Mouse (Mus musculus) hindbrain, embryonic 13.5 days (tissue): ENCODE measurements around the gene Phtf1. TPM values are rescaled to one million over a fixed set of nuclear protein-coding genes. Genes with fewer than 3 reads are reported as not detected.

Experiments
- ATAC-seq: fragments of 200-750 bp; cut with Nextera tagmentation; 2 replicates; pipeline ENCODE4 v1.8.0; 2017; ENCODE audit warnings: moderate TSS enrichment; ENCODE audit not compliant: low FRiP score
- H3K27ac ChIP-seq: fragments of 300-500 bp; sonication (generic); 2 replicates; pipeline ENCODE4 v1.5.1; 2015; ENCODE audit warnings: inconsistent platforms, mild to moderate bottlenecking, moderate library complexity
- H3K27me3 ChIP-seq: fragments of 300-500 bp; sonication (generic); 2 replicates; pipeline ENCODE4 v1.6.1; 2015; ENCODE audit warnings: mild to moderate bottlenecking, inconsistent platforms
- H3K36me3 ChIP-seq: fragments of 300-500 bp; sonication (generic); 2 replicates; pipeline ENCODE4 v1.6.1; 2015; ENCODE audit warnings: mild to moderate bottlenecking, inconsistent platforms
- H3K4me1 ChIP-seq: fragments of 300-500 bp; sonication (generic); replicated peaks from 2 replicates; pipeline ENCODE4 v1.6.1; 2015; ENCODE audit warnings: inconsistent platforms
- H3K4me2 ChIP-seq: fragments of 300-500 bp; sonication (generic); 2 replicates; pipeline ENCODE4 v1.6.1; 2015; ENCODE audit warnings: inconsistent platforms, mild to moderate bottlenecking, moderate library complexity
- H3K4me3 ChIP-seq: fragments of 300-500 bp; sonication (generic); 2 replicates; pipeline ENCODE4 v1.5.1; 2015; ENCODE audit warnings: mild to moderate bottlenecking, inconsistent platforms
- H3K9ac ChIP-seq: fragments of 300-500 bp; sonication (generic); 2 replicates; pipeline ENCODE4 v1.6.1; 2015; ENCODE audit warnings: mild to moderate bottlenecking, inconsistent platforms
- H3K9me3 ChIP-seq: fragments of 300-500 bp; sonication (generic); 2 replicates; pipeline ENCODE4 v1.6.1; 2016; ENCODE audit warnings: inconsistent platforms
- WGBS: fragments of 180-500 bp; shearing (Covaris S2); methylation state at CpG from one replicate; pipeline ENCODE4 v1.1.7; 2015; 5-methylcytosine and 5-hydroxymethylcytosine counted together
- polyA plus RNA-seq: library from polyadenylated mRNA; unstranded; fragments of >200 nt; fragmentation: Nextera tagmentation; extraction: Ambion mirVana; gene quantifications from 2 replicates; pipeline ENCODE4 v1.2.1, GENCODE M21; 2015

The Phtf1 gene
- polyA plus RNA-seq, 1 experiment from 2014 or later: 30.0 TPM

DNA sequence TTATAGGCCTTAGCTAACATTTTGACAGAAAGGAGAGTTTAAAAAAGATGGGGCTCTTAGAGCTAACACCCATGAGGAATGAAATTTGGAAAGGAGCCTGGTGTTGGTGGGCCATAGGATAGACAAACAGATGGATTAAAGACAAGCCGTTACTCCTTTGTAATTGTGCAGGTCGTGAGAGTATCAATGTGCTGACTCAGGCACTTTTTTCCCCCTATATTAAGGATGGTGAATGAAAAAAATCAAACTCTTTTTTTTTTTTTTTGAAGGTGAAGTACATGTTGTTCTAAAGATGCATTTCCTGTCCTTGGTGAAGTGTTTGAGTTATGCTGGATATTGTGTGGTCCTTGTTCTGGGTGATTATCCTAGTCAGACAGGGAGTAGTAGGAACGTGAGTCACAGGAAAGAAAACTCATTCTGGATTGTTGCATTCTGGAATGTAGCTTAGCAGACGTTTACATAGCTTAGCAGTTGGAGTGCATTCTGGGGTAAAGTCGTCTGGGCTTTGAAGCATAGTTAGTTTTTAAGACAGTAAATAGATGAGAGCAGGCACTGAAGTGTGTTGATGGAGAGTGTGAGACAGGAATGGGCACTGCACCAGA, 20.0 kb downstream of the Phtf1 start:
- H3K4me1 ChIP-seq: no peaks in the 10 kb centered on the region
- H3K27me3 ChIP-seq: no peaks in the 10 kb centered on the region
- no peaks in the 10 kb centered on the region for H3K9me3 ChIP-seq
- no peak for ATAC-seq
- H3K27ac ChIP-seq: no peak overlapping the region
- 68% methylated on average over 5 of the region's 5 CpGs for WGBS
- no peak overlapping the region for H3K9ac ChIP-seq
- H3K4me3 ChIP-seq: no peak overlapping the region
- H3K36me3 ChIP-seq: peaks cover 76% of the 10 kb centered on the region
- H3K4me2 ChIP-seq: no peak overlapping the region

DNA sequence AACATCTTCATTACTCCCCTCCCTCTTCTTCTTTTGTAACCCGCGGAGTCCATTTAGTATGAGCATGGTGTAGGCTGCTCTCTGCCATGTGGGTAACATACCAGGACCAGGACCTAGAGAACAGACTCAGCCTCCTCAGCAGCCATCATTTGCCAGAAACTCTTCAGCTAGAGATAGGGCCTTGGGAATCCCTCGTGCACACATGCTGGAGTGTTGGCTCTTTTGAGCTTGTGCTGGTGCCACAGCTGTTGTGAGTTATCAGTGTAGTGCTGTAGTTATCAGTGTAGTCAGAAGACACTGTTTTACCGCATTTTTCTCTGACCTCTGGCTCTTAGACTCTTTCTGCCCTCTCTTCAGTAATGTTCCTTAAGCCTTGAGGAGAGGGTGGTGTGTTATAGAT, 21.4 kb downstream of the Phtf1 start:
- WGBS: 96% methylated on average over 4 of the region's 4 CpGs
- no peak overlapping the region for H3K4me2 ChIP-seq
- no peak for ATAC-seq
- H3K36me3 ChIP-seq: peaks cover 75% of the 10 kb centered on the region
- H3K4me3 ChIP-seq: no peak overlapping the region
- H3K9ac ChIP-seq: no peak overlapping the region
- H3K27ac ChIP-seq: no peak overlapping the region
- H3K9me3 ChIP-seq: no peaks in the 10 kb centered on the region
- H3K4me1 ChIP-seq: no peaks in the 10 kb centered on the region
- no peaks in the 10 kb centered on the region for H3K27me3 ChIP-seq

DNA sequence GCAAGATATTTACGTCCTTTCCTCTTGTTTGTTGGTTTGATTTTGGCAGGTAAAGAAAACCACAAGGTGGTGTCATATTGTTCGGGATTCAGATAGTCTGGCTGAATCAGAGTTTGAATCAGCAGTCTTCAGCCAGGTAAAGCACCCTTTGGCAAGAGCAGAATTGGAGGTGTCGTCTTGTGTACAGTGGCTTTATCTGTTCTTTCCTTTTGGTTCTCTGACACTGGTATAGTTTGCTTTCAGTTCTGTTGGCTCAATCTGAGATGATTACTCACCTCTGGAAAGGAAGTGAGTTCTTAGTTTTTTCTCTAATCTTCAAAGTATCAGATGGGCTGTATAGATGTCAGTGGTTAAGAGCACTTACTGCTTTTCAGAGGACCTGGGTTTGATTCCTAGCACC, 23.4 kb downstream of the Phtf1 start:
- no peaks in the 10 kb centered on the region for H3K27me3 ChIP-seq
- ATAC-seq: no peak
- no peak overlapping the region for H3K27ac ChIP-seq
- peaks cover 77% of the 10 kb centered on the region for H3K36me3 ChIP-seq
- H3K9ac ChIP-seq: no peak overlapping the region
- no peak overlapping the region for H3K4me2 ChIP-seq
- no peak overlapping the region for H3K4me3 ChIP-seq
- no peaks in the 10 kb centered on the region for H3K9me3 ChIP-seq
- WGBS: 97% methylated on average over 3 of the region's 3 CpGs
- no peaks in the 10 kb centered on the region for H3K4me1 ChIP-seq

DNA sequence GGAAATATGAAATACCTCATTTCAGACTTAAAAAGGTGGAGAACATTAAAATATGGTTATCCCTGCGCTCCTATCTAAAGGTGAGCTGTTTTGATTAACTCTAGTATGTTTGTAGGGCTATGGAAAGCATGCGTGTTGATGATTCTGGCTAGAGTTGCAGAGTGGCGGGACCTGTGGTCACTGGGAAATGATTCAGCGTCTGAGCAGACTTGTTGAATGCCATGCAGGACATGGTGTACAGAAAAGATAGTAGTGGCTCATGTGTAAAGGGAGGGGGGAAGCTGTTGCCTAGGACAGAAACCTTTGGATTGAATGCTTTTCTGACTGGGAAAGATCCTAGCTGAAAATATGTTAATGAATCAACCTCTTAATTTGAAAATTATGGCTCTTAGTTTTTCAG, 30.8 kb downstream of the Phtf1 start:
- Histone ChIP-seq H3K27ac (no peak overlapping the region), H3K9me3 (no peaks in the 10 kb centered on the region), H3K27me3 (no peaks in the 10 kb centered on the region), H3K4me3 (no peak overlapping the region), H3K4me1 (no peaks in the 10 kb centered on the region), H3K36me3 (peaks cover 82% of the 10 kb centered on the region), H3K4me2 (no peak overlapping the region), H3K9ac (no peak overlapping the region)
- WGBS: 96% methylated on average over 4 of the region's 4 CpGs
- no peak for ATAC-seq

DNA sequence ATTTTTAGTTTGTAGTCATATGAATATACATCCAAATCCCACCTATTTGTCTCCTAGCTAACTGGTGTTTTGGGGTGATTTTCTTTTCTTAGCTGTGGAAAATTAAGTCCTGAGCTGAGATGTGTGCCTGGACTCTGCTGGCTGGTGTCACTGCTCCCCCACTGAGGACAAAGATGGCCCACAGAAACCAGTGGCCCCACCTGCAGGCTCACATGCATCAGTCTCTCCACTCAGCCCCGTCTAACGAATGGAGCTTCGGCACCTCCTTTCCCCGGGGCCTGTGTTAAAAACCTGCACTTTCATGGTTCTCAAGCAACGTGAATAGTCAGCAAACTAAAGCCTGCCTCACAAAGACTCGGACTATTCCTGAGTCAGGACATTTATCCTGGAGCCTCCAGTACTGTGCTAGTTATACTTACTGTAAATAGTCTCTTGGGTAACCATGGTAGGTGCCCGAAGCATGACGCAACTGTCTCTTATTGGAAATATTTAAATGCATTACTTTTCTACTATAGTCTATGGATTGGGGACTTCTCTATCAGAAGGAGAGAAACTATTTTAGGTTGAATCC, 39.1 kb downstream of the Phtf1 start:
- Histone ChIP-seq H3K9me3 (no peaks in the 10 kb centered on the region), H3K36me3 (peaks cover 56% of the 10 kb centered on the region), H3K9ac (no peak overlapping the region), H3K4me3 (no peak overlapping the region), H3K27ac (no peak overlapping the region), H3K4me2 (no peak overlapping the region), H3K4me1 (0 out of 2 replicates have a peak, but pooled peaks cover 3% of the 10 kb centered on the region), H3K27me3 (no peaks in the 10 kb centered on the region)
- ATAC-seq: no peak
- 74% methylated on average over 8 of the region's 8 CpGs for WGBS

DNA sequence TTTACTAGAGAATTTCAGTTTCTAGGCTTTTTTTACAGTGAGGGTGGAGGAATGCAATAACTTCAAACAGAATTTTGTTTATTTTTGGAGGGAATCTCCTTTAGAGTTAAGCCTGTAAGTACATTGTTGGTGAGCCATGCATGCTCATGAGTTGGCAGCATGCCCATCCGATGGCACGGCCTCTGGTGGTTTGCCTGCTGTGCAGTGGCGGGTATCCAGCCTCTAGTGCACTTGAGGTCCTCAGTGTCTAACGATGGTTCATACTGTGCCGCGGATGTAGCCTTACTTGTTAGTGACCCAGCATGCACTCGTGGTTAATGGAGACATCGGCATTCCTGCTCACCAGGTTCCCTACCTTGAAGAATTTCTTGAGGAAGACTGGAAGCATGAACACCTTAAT, 39.6 kb downstream of the Phtf1 start:
- Histone ChIP-seq H3K36me3 (peaks cover 54% of the 10 kb centered on the region), H3K4me2 (no peak overlapping the region), H3K9me3 (no peaks in the 10 kb centered on the region), H3K27me3 (no peaks in the 10 kb centered on the region), H3K9ac (no peak overlapping the region), H3K27ac (no peak overlapping the region), H3K4me3 (no peak overlapping the region), H3K4me1 (0 out of 2 replicates have a peak, but pooled peaks cover 3% of the 10 kb centered on the region)
- 0 out of 2 replicates have a peak, but pooled peaks have one; percentile 43 for ATAC-seq
- 62% methylated on average over 8 of the region's 8 CpGs for WGBS

DNA sequence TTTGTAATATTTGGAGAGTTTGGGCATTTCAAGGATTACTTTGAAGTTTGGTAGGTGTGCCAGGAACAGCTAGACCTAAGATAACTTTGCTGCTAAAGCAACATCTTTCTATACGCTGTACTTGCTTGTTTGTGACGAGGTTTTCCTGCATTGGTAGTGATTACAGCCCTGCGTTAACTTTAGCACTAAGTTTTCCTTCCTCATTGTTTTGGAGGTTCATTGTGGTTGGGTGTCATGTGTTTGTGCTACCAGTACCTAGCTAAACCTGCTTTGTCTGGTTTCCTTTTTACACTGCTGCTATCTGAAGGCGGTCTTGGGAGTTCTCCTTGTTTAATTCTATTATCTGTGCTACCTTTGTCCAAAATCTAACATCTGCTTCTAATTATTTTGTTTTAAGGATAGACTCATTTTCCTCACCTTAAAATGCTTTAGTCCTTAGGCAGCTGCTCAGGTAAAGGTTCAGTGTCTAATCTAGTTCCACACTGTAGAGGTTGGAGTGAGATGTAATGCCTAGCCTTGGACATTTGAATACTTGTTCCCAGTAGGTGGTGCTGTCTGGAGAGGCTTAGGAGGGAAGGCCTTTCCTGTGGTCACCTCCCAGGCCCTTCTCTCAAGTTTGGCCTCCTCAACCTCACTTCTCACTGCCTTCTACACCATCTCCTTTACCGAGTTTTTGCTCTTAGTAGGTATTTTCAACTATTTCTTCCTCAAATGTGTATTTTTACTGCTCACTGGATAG, 42.2 kb downstream of the Phtf1 start:
- Histone ChIP-seq H3K9ac (no peak overlapping the region), H3K27me3 (no peaks in the 10 kb centered on the region), H3K9me3 (no peaks in the 10 kb centered on the region), H3K36me3 (peaks cover 43% of the 10 kb centered on the region), H3K4me2 (no peak overlapping the region), H3K4me1 (0 out of 2 replicates have a peak, but pooled peaks cover 3% of the 10 kb centered on the region), H3K27ac (no peak overlapping the region), H3K4me3 (no peak overlapping the region)
- 93% methylated on average over 5 of the region's 5 CpGs for WGBS
- ATAC-seq: no peak

DNA sequence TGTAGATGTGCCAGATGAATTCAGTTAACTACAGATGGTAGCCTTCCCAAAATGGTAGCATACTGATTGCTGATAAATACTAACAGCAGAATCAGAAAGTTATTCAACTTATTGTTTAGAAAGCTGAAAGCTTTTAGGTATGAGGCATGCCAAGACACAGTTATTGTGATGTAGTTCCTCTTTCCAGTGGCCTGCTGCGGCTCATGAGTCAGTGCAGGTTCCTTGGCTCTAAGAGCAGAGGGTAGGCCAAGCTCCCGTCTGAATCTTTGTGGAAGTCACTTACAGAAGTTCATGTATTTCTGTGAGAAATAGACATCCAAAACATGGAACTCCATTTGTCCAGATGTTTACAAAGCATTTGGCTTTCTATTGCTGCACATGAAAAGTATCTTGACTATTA, 44.1 kb downstream of the Phtf1 start:
- H3K4me2 ChIP-seq: no peak overlapping the region
- 93% methylated on average over 2 of the region's 2 CpGs for WGBS

DNA sequence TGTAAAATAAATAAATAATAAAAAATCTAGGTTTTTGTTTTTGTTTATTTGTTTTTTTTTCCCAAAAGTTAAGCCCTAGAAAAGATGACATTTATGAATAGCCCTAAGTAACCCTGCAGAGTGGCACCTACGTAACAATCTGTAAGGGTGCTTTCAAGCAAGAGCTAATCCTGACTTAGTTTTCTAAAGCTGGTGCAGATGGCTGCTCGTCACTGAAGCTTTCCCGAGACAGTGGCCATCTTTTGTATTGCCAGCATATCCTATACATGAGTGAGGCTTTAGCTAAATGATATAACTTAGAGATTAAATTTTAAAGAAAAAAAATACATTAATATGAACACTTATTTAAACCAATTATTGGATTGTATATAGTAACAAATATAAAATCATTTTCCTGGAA, 50.0 kb downstream of the Phtf1 start:
- ATAC-seq: no peak
- Histone ChIP-seq H3K27ac (no peak overlapping the region), H3K4me3 (no peak overlapping the region), H3K4me1 (no peaks in the 10 kb centered on the region), H3K9me3 (no peaks in the 10 kb centered on the region), H3K4me2 (no peak overlapping the region), H3K36me3 (peaks cover 61% of the 10 kb centered on the region), H3K27me3 (no peaks in the 10 kb centered on the region), H3K9ac (no peak overlapping the region)
- WGBS: 73% methylated on average over 3 of the region's 3 CpGs

More for the DNA sequence above, 44.1 kb downstream of the Phtf1 start:
- no peak overlapping the region for H3K9ac ChIP-seq
- H3K36me3 ChIP-seq: peaks cover 39% of the 10 kb centered on the region
- ATAC-seq: no peak
- H3K27me3 ChIP-seq: no peaks in the 10 kb centered on the region
- H3K4me1 ChIP-seq: 0 out of 2 replicates have a peak, but pooled peaks cover 3% of the 10 kb centered on the region
- no peak overlapping the region for H3K27ac ChIP-seq
- H3K4me3 ChIP-seq: no peak overlapping the region
- H3K9me3 ChIP-seq: no peaks in the 10 kb centered on the region

DNA sequence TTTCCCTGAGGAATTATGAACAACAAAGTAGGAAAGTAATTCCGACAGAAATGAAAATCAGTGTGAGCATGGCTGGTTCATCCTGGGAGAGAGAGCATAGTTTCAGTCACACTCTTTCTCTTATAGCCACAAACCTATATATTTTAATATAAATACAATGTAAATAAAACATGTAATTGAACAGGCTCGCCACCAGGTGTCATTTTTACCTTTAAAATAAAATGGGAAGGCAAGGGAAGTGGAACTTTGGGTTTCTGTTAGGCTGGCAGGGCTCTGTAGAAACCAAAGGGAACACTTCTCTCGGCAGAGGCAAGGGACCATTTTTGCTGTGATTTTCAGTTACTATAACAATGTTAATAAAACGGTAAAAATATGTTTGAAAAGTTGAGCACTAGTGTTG, 51.5 kb downstream of the Phtf1 start:
- Histone ChIP-seq H3K36me3 (peaks cover 63% of the 10 kb centered on the region), H3K9me3 (no peaks in the 10 kb centered on the region), H3K4me1 (no peaks in the 10 kb centered on the region), H3K27me3 (no peaks in the 10 kb centered on the region), H3K9ac (no peak overlapping the region), H3K27ac (no peak overlapping the region), H3K4me3 (no peak overlapping the region), H3K4me2 (no peak overlapping the region)
- WGBS: 72% methylated on average over 4 of the region's 4 CpGs
- ATAC-seq: no peak

DNA sequence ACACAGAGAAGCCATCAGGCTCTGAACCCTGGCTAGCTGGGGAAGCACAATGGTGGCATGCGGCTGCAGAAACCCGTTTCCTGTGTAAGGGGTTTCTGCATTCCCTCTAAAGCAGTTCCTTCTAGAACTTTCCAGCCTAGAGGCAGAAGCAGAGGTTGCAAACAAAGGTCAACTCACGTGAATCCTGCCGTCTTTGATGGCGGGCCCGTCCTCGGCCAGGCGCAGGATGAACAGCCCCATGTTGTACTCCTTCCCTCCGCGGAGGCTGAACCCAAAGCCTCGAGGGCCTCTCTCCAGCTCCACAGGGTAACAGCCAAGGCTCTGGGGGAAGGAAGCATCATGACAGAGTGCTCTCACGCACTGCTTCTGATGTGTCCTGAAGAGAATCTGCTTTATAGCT, 52.2 kb downstream of the Phtf1 start:
- WGBS: 89% methylated on average over 12 of the region's 12 CpGs
- H3K27ac ChIP-seq: no peak overlapping the region
- H3K27me3 ChIP-seq: no peaks in the 10 kb centered on the region
- peaks cover 58% of the 10 kb centered on the region for H3K36me3 ChIP-seq
- H3K9me3 ChIP-seq: no peaks in the 10 kb centered on the region
- H3K9ac ChIP-seq: no peak overlapping the region
- H3K4me2 ChIP-seq: no peak overlapping the region
- 0 out of 2 replicates have a peak, but pooled peaks have one; percentile 36 for ATAC-seq
- H3K4me3 ChIP-seq: no peak overlapping the region
- H3K4me1 ChIP-seq: no peaks in the 10 kb centered on the region

DNA sequence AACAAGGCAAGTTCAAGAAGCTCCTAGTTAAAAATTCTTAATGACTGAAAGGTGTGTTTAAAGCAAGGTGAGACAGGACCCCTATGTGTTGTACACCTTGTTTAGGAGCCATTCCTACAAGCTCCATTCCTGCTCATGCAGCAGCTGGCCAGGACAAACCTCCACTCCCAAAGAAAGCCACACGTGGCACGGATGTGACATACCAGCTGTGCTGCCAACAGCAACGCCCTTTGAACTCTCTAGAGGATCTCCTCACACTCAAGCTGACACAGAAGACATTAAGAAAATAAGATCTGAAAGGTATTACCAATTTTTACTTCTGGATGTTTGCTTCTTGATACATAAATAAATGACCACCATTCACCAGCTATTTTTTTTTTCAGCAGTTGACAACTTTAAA, 59.0 kb downstream of the Phtf1 start:
- H3K27ac ChIP-seq: no peak overlapping the region
- H3K4me2 ChIP-seq: no peak overlapping the region
- no peak overlapping the region for H3K9ac ChIP-seq
- 51% methylated on average over 3 of the region's 3 CpGs for WGBS
- H3K36me3 ChIP-seq: peaks cover 30% of the 10 kb centered on the region
- H3K27me3 ChIP-seq: no peaks in the 10 kb centered on the region
- no peak for ATAC-seq
- no peaks in the 10 kb centered on the region for H3K9me3 ChIP-seq
- H3K4me1 ChIP-seq: no peaks in the 10 kb centered on the region
- no peak overlapping the region for H3K4me3 ChIP-seq

DNA sequence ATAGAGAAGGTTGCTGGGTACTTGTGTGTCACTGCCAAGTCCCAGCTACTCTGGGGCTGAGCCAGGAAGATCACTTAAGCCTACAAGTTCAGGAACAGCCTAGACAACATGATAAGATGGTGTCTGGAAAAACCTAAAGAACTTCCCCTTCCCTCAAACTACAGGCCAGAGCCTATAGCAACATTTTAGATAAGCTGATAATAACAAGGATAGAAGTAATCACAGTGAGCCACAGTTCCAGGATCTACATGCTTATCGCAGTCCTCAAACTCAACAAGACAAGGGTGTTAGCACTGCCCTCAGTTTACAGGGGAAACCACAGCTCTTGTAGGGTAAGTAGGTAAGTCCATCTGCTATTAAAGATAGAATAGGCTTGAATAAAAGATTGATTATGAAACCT, 64.2 kb downstream of the Phtf1 start:
- H3K27ac ChIP-seq: no peak overlapping the region
- H3K9ac ChIP-seq: no peak overlapping the region
- H3K36me3 ChIP-seq: peaks cover 5% of the 10 kb centered on the region
- no peaks in the 10 kb centered on the region for H3K9me3 ChIP-seq
- ATAC-seq: no peak
- H3K4me2 ChIP-seq: no peak overlapping the region
- H3K27me3 ChIP-seq: no peaks in the 10 kb centered on the region
- no peak overlapping the region for H3K4me3 ChIP-seq
- WGBS: 98% methylated on average over 1 of the region's 1 CpGs
- no peaks in the 10 kb centered on the region for H3K4me1 ChIP-seq
